Mouse (Mus musculus) Muller cell, postnatal 12 days (primary cell): ENCODE results near the gene Ghrl.

Experiments used
- DNase-seq: peaks from one replicate; pipeline ENCODE4 v3.0.0-alpha.2; 2015; ENCODE audit errors: inconsistent ontology term

Ghrl gene

GRCm38 (mm10) chr6:113668287-113669154 is 51.2 kb downstream of the Ghrl start:
- peak; percentile 95 for DNase-seq

GRCm38 (mm10) chr6:113667611-113668122 is 52.0 kb downstream of the Ghrl start:
- DNase-seq, result no peak
